Mouse (Mus musculus) stomach, adult 2 months (tissue): ENCODE measurements around the gene Olfr96. TPM values are rescaled to one million over a fixed set of nuclear protein-coding genes. Genes with fewer than 3 reads are reported as not detected.

Experiments
- polyA plus RNA-seq: library from polyadenylated mRNA; depleted of rRNA; stranded (reverse); fragments of >200 nt; gene quantifications from 2 replicates; pipeline ENCODE4 v1.2.3, GENCODE M21; 2012; rRNA removed

Olfr96 gene
- not detected in 2 replicates for polyA plus RNA-seq

GRCm38 (mm10) chr17:37219846-37220245, at the start of gene Olfr96:
Olfr96 (plus strand) TSS chr17:37220146.

GRCm38 (mm10) chr17:37193656-37194055, 26.3 kb upstream of the Olfr96 start, which contains the start of gene Ubd:
Ubd (plus strand) TSS chr17:37193892.

DNA sequence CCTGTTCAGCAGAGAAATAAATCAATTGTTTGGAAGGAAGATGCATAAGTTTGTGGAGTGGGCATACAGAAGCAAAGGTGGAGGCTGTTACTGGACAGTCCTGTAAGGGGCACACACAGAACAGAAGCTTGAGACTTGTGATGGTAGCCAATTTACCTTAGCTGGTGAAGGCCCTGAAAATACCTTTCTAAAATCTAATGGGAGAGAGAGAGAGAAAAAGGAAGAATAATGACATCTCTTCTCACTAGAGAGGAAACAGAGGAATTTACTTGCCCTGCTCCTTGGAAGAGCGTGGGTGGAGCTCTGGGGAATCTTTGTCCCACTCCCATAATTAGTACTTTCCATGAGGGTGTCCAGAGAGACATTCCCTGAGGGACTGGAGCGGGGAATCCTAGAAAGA, 19.1 kb upstream of the Olfr96 start, which contains the start of gene Olfr94:
Gene Olfr94 (minus strand): TSS at position 101 of the 400 bp plus-strand sequence.

DNA sequence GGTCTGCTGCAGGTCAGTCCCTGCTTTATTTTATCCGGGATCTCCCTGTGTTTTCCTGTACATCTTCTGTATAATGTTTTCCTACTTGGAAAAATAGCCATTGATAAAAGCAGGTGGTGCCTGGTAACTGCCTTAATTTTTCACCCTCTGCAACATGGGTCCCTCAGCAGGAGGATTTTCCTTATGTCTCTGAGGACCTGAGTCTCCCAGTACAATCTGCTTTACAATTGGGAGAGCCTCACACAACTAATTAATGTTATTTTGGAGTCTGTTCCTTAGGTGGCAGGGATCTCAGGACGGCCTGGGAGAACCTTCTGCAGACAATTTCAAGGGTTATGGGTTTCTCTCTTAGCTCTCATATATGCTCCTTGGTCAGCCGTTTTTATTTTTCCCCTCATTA, 6.9 kb upstream of the Olfr96 start, which contains the start of gene Olfr95:
Gene Olfr95 (minus strand): TSS at position 101 of the 400 bp plus-strand sequence.

GRCm38 (mm10) chr17:37237230-37237629, 17.3 kb downstream of the Olfr96 start, which contains the start of gene Olfr97:
Olfr97 (minus strand) TSS chr17:37237330.

DNA sequence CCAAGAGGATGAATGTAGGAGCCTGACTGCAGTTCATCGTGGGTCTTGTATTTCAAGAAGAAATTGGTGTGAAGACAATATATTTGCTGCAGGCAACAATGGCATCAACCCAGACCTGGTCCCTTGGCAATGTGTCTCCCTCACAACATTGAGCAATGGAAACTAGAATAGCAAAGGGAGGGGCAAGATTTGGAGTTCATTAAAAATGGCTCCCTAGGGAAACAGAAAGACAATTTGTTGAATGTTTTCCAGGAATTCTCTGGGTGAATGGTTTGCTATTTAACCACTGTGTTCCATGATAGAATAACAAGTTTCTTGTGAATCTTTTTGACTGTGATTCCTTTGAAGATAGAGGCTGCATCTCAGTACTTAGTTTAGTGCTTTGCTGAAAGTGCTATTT, 43.7 kb downstream of the Olfr96 start, which contains the start of gene Olfr98:
Gene Olfr98 (minus strand): TSS at position 124 of the 400 bp plus-strand sequence.

DNA sequence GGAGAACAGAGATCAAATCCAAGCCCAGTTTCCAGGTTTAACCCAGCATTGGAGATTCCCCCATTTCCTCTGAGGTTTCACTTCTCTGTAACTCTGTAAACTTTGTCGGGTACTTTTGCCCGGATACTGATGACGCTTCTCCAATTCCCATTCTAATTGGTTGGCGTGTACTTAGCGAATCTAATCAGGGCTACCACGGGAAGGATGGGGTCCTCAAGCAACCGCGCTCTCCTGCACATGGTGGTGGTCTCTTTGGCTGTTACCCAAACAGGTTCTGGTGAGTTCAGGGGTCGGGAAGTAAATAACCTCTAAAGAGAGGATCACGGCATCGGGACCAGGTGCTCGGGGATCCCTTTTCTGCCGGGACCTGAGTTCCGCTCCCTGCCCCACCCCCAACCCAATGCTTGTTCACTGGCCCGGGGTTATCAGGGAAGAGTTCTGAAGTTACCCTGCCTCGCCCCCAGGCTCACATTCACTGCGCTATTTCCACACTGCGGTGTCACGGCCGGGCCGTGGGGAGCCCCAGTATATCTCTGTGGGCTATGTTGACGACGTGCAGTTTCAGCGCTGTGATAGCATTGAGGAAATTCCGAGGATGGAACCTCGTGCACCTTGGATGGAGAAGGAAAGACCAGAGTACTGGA, 50.2 kb downstream of the Olfr96 start, which contains the start of gene H2-M3:
Gene H2-M3 (plus strand): TSS at position 163 of the 644 bp plus-strand sequence.

Other genes with a start within 250 kb of the Olfr96 start
- not detected in 2 replicates for gene 2410137M14Rik, start 238.9 kb upstream of the Olfr96 start, polyA plus RNA-seq
- 0.10 TPM in 1 of 2 replicates, not detected in the other for gene H2-M5, start 230.6 kb upstream of the Olfr96 start, polyA plus RNA-seq
- 0.31 and 0.65 TPM in 2 replicates for gene Zfp57, start 219.0 kb upstream of the Olfr96 start, polyA plus RNA-seq
- gene Mog, start 196.7 kb upstream of the Olfr96 start, polyA plus RNA-seq: not detected in 2 replicates
- 8.1 and 12.3 TPM in 2 replicates for gene Gabbr1, start 174.2 kb upstream of the Olfr96 start, polyA plus RNA-seq
- not detected in 2 replicates for gene Olfr90, start 131.6 kb upstream of the Olfr96 start, polyA plus RNA-seq
- gene Olfr91, start 121.9 kb upstream of the Olfr96 start, polyA plus RNA-seq: not detected in 2 replicates
- gene Olfr92, start 100.1 kb upstream of the Olfr96 start, polyA plus RNA-seq: not detected in 2 replicates
- gene Olfr93, start 58.7 kb upstream of the Olfr96 start, polyA plus RNA-seq: not detected in 2 replicates
- not detected in 2 replicates for gene Ubd, start 26.3 kb upstream of the Olfr96 start, polyA plus RNA-seq
- not detected in 2 replicates for gene Olfr94, start 19.2 kb upstream of the Olfr96 start, polyA plus RNA-seq
- not detected in 2 replicates for gene Olfr95, start 7.0 kb upstream of the Olfr96 start, polyA plus RNA-seq
- gene Olfr97, start 17.2 kb downstream of the Olfr96 start, polyA plus RNA-seq: not detected in 2 replicates
- not detected in 2 replicates for gene Olfr98, start 43.6 kb downstream of the Olfr96 start, polyA plus RNA-seq
- gene H2-M3, start 50.1 kb downstream of the Olfr96 start, polyA plus RNA-seq: 1.7 TPM in 2 replicates
- not detected in 2 replicates for gene Olfr99, start 63.3 kb downstream of the Olfr96 start, polyA plus RNA-seq
- not detected in 2 replicates for gene Olfr101, start 84.2 kb downstream of the Olfr96 start, polyA plus RNA-seq
- gene Olfr102, start 96.9 kb downstream of the Olfr96 start, polyA plus RNA-seq: not detected in 2 replicates
- gene Olfr103, start 119.6 kb downstream of the Olfr96 start, polyA plus RNA-seq: not detected in 2 replicates
- gene Olfr104-ps, start 139.4 kb downstream of the Olfr96 start, polyA plus RNA-seq: not detected in 2 replicates
- not detected in 2 replicates for gene Olfr105-ps, start 158.9 kb downstream of the Olfr96 start, polyA plus RNA-seq
- gene Olfr106-ps, start 170.2 kb downstream of the Olfr96 start, polyA plus RNA-seq: not detected in 2 replicates
- not detected in 2 replicates for gene Olfr107, start 179.1 kb downstream of the Olfr96 start, polyA plus RNA-seq
- not detected in 2 replicates for gene Olfr108, start 225.3 kb downstream of the Olfr96 start, polyA plus RNA-seq
- not detected in 2 replicates for gene Olfr109, start 238.8 kb downstream of the Olfr96 start, polyA plus RNA-seq